ENCODE assay signal across 12 mouse cellular contexts in genomic region chr6:95590463-95590862, GRCm38 (mm10).
"Had no signal": no experiment of that assay in that cellular context is flagged by ENCODE, and none has a peak within 500 bp of the region (broad histone marks: within the 10 kb centered on the region; RNA-seq: fewer than 3 reads in every experiment).

No protein-coding gene starts in this region.

- H3K27me3 ChIP-seq: limb, embryonic 13.5 days had no signal

- H3K9ac ChIP-seq: limb, embryonic 13.5 days; liver, embryonic 14.5 days had no signal

- H3K4me1 ChIP-seq: limb, embryonic 13.5 days had no signal

- H3K4me2 ChIP-seq: limb, embryonic 13.5 days had no signal

- H3K4me3 ChIP-seq: limb, embryonic 13.5 days; midbrain, embryonic 10.5 days had no signal

- H3K27ac ChIP-seq: limb, embryonic 13.5 days; liver, embryonic 14.5 days; midbrain, embryonic 10.5 days had no signal

- H3K9me3 ChIP-seq: limb, embryonic 13.5 days; midbrain, embryonic 10.5 days had no signal

- DNase-seq: kidney, postnatal 10 days; left cerebral cortex, postnatal 4 days; lung, adult 18-20 months; midbrain, embryonic 14.5 days; retina, postnatal 1 day; right cerebral cortex, postnatal 4 days; spleen, adult 18-20 months; thymus, adult 18-20 months; thymus, postnatal 14 days had no signal
